Mouse (Mus musculus): ENCODE data around the gene Fam189b. TPM values are rescaled to one million over a fixed set of nuclear protein-coding genes. Genes with fewer than 3 reads are reported as not detected.

Gene Fam189b
- 236 TPM for polyA plus RNA-seq (2017; shearing (Covaris generic))

DNA sequence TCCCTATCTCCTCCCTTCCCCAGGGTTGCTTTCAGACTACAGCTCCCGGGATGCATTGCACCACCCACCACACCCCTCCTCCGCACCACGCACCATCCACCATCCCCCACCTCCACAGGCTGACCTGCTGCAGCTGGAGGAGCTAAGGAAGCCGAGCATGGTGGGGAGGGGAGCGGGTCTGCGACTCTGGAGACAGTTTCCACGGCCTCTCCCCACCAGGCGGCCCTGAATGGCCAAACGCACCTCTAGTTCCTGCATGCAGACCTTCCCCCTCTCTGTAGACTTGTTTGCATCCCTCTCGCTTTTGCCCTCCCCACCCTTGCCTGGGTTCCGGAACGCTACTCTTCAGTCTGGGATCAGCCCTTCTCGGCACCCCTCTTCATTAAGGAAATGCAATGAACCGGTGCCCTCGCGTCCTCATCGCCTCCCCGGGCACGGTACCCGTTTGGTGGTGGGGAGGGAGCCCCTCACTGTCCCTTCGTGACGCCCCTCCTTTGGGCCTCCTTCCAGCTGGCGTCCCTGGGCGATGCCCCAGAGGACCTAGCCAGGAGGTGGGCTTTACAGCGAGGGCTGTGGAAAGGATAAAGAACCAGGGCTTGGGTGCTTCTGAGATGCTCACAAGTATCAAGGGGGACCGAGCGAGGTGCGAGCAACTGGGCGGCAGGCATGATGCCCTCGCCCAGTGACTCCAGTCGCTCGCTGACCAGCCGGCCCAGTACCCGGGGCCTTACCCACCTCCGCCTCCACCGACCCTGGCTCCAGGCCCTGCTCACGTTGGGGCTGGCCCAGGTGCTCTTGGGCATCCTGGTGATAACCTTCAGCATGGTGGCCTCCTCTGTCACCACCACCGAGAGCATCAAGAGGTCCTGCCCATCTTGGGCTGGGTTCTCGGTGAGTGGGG is at the start of gene Fam189b:
TSS of gene Fam189b (plus strand) at position 86 of the 901 bp plus-strand sequence.

DNA sequence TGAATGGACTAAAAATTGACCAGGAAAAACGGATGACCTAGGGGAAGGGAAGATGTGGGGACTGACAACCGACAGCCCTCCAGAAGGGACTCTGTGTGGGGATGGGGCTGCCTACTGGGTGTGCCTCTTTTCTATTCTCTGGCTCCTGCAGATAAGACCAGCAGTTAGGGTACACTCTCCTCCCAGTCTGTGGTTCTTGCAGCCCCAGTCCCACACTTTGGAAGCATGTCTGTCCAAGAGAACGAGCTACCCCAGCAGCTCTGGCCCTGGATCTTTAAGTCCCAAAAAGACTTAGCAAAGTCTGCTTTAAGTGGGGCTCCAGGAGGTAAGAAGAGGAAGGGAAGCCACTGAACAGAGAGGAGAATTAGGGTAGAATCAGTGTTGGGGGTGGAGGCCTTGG is 47.0 kb upstream of the Fam189b start, which contains the start of gene Pklr:
TSS of gene Pklr (plus strand) at position 185 of the 400 bp plus-strand sequence.

DNA sequence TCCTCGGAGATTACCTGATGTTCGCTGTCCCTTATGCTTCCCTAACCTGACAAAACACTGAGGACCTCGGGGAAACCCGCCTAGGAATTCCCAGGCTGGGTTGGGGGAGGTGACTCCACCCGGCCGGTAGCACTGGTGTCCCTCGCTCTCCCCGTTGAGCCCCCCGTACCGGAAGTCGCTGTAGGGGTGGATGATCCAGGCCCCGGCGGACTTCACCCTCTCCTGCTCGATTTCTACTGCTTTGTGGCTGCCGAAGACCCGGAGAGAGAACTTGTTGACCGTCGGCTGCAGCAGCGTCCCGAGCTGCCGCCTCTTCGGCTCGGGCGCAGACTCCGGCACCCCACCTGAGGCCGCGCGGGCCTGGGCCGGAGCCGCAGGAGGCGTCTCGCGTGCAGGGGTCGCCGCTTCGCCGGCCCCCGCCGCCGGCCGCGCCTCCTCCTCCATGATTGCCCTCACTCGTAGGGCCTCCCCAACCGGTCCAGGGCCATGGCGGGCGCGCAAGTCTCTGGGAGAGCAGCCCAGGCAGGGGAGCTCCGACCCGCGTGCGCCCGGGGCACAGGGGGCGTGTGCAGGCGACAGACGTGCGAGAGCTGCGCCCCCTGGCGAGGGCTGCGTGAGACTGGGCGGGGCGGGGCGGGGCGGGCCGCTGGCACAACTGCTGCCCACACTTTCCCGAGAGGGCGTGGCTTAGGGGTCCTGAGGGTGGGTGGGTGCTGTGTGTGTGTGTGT is 23.2 kb upstream of the Fam189b start, which contains the start of gene Hcn3:
TSS of gene Hcn3 (minus strand) at position 581 of the 729 bp plus-strand sequence.

DNA sequence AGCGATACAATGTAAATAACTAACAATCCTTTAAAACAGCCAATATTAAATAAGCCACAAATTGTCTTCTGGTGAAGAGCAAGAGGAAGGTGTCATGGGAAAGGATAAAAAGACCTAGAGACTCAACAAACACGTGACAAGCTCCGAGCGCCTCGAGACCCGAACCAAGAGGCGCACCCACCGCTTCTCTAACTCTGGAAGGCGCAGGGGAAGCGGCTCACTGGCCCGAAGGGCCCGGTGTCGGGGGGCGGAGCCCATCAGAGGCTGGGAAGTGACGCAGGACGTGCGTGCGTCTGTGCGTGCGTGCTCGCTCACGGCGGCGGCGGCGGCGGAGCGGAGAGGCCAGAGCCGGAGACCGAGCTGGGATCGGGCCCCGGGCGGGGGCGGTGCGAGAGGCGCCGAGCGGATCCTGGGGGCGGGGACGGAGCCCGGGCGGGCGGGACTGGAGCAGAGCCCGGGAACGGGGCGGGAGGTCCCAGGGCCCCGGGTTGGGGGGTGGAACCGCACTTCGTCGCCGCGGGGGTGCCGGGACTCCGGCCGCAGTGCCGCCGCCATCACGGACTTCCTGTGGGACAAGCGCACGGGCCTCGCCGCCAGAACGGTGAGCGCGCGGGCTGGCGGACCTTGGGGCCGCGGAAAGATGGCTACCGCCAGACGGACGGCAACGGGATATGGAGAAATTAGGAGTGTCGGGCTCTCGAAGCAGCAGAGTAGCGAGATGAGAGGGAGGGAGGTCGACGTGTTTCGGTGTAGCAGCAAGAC is 18.3 kb upstream of the Fam189b start, which contains the start of gene Clk2:
TSS of gene Clk2 (plus strand) at position 290 of the 762 bp plus-strand sequence.

DNA sequence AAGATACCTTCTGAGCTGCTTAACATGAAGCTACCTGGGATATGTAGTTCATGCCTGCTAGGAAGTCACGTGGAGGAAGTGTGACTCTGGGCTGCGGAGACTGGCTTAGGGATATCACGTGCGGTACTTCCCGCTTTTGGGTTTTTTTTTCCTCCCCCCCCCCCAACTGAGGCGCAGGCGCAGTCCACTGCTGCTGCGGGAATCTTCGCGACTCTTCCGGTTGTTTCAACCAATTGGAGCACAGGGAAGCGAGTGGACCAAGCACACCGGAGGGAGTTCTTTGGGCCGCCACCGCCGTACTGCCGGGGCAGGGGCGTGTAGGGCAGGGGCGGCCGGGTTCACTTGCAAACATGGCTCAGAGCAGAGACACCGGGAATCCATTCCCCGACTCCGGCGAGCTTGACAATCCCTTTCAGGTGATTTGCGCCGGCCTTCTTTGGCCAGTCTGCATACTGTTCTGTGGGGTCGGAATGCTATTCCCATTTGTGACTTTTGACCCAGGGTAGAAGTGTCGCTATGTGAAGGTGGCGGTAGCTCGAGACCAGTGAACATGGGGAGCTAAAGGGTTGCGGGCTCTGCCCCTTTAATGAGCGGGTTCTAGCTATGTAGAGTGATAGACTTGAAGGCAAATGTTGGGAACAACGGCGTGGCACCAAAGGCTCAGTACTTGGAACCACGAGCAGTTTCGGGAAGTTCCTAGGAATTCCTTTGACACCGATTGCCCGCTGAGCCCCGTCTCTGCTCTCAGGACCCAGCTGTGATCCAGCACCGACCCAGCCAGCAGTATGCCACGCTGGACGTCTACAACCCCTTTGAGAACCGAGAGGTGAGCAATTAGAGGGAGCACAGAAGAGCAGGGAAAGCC is 5.5 kb upstream of the Fam189b start, which contains the start of gene Scamp3:
TSS of gene Scamp3 (plus strand) at position 232 of the 865 bp plus-strand sequence.

DNA sequence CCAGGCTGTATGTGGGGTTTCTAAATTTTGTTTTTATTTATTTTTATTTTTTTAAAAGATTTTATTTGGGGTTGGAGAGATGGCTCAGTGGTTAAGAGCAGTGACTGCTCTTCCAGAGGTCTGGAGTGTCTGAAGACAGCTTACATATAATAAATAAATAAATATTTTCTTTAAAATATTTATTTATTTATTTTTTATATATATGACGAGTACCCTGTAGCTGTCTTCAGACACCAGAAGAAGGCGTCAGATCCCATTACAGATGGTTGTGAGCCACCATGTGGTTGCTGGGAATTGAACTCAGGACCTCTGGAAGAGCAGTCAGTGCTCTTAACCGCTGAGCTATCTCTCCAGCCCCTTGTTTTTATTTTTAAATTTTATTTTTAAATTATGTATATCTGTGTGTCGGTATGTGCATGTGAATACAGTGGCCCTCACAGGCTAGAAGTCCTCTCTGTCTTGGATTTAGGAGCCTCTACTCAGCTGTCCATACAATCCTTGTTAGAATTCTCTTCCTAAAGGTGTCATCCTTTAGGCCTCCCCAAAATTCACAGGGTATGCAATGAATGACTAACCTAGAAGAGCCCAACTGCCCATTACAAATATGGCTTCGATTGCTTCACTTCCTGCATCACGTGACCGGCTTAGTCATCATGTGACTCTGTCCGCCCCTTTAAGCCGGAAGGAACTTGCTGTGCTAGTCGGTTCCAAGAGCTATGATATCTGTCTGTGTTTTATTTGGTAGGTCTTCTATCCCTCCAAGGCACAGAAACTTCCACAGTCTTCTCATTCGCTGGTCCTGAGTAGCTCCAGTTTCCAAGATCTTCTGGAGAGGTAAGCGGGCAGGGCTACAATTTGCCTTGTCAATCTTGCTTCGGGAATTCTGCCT is 19.6 kb downstream of the Fam189b start, which contains the start of gene Gba:
TSS of gene Gba (plus strand) at position 676 of the 889 bp plus-strand sequence.

DNA sequence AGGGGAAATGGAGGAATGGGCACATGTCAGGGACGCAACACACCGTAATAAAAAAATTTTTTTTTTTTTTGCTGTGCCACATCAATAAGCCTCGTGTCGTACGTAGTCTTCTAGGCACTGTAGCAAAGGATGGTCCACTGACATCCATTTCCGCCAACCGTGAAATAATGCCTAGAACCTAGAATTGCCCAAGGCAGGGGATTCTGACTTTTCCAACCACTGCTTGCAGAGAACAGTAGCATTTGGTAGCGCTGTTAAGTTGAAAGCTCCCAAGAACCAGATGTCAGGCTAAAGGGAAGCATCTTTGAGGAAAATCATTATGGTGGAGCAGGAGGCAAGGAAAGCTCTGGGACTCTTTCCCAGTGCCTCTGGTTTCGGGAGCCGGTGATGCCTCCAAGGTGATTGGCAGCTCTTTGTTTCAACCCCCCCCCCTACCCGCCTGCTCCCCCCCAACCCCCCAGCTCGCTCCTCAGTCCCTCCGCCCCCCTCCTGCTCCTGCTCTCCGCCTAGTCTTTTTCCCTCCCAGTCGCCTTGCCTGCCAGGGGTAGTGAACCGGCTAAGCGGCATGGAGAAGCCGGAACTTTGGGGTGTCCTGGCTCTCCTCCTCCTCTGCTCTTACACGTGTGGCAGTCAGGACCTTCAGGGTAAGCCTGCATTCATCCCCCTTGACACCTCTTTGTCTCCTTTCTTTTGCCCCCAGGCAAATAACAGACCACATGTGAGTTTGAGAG is 31.9 kb downstream of the Fam189b start, which contains the start of gene Thbs3:
TSS of gene Thbs3 (plus strand) at position 500 of the 731 bp plus-strand sequence.

DNA sequence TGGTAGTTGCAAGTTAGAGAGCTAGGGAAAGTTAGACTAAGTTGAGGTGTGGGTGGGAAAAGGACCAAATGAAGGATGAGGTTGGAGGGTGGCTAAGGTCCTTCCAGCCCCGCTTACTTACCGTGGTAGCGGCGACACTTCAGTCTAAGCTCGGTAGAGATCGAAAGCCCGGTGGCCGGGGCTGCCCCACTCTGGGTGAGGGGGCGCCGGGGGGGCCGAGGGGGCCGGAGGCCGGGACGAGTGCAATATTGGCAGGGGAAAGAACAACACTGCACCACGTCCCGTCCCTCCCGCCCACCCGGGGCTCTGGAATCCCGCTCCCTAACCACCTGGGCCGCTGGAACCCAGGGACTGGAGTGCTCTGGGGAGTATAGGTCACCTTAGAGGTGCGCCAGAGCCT is 44.0 kb downstream of the Fam189b start, which contains the start of gene Mtx1:
TSS of gene Mtx1 (minus strand) at position 189 of the 400 bp plus-strand sequence.

DNA sequence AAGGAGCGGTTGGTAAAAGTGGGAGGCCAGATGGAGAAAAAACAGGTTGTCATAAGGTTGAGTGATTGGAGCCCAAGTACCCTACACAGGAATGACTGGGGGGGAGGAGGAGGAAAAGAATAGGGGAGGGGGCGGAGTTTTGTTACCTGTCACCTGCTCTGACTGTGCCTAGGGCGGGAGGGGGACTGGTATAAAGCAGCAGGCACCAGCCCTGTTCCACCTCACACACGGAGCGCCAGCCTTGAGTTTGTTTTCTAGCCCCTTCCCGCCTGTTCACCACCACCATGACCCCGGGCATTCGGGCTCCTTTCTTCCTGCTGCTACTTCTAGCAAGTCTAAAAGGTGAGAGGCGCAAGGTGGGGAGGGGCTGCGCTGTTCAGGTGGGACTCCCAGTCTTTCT is 45.9 kb downstream of the Fam189b start, which contains the start of gene Muc1:
TSS of gene Muc1 (plus strand) at position 222 of the 400 bp plus-strand sequence.

Other genes starting within 250 kb of the Fam189b start
- 34.7 TPM for gene Ash1l, start 232.5 kb upstream of the Fam189b start, polyA plus RNA-seq (2017; shearing (Covaris generic))
- gene Dap3, start 232.0 kb upstream of the Fam189b start, polyA plus RNA-seq (2017; shearing (Covaris generic)), result 201 TPM
- 40.5 TPM for gene Rusc1, start 89.8 kb upstream of the Fam189b start, polyA plus RNA-seq (2017; shearing (Covaris generic))
- not detected for gene Gm43738, start 82.0 kb upstream of the Fam189b start, polyA plus RNA-seq (2017; shearing (Covaris generic))
- gene Fdps, start 81.2 kb upstream of the Fam189b start, polyA plus RNA-seq (2017; shearing (Covaris generic)), result 75.6 TPM
- gene Pklr, start 47.0 kb upstream of the Fam189b start, polyA plus RNA-seq (2017; shearing (Covaris generic)), result not detected
- gene Hcn3, start 22.9 kb upstream of the Fam189b start, polyA plus RNA-seq (2017; shearing (Covaris generic)), result 2.4 TPM
- 111 TPM for gene Clk2, start 18.3 kb upstream of the Fam189b start, polyA plus RNA-seq (2017; shearing (Covaris generic))
- 268 TPM for gene Scamp3, start 5.7 kb upstream of the Fam189b start, polyA plus RNA-seq (2017; shearing (Covaris generic))
- 119 TPM for gene Gba, start 19.8 kb downstream of the Fam189b start, polyA plus RNA-seq (2017; shearing (Covaris generic))
- 2.0 TPM for gene Thbs3, start 32.0 kb downstream of the Fam189b start, polyA plus RNA-seq (2017; shearing (Covaris generic))
- 132 TPM for gene Mtx1, start 43.9 kb downstream of the Fam189b start, polyA plus RNA-seq (2017; shearing (Covaris generic))
- gene Muc1, start 45.9 kb downstream of the Fam189b start, polyA plus RNA-seq (2017; shearing (Covaris generic)), result 1.1 TPM
- gene Krtcap2, start 62.8 kb downstream of the Fam189b start, polyA plus RNA-seq (2017; shearing (Covaris generic)), result 217 TPM
- gene Trim46, start 63.2 kb downstream of the Fam189b start, polyA plus RNA-seq (2017; shearing (Covaris generic)), result 3.1 TPM
- gene Dpm3, start 76.2 kb downstream of the Fam189b start, polyA plus RNA-seq (2017; shearing (Covaris generic)), result 98.5 TPM
- 270 TPM for gene Slc50a1, start 87.4 kb downstream of the Fam189b start, polyA plus RNA-seq (2017; shearing (Covaris generic))
- gene Efna1, start 98.0 kb downstream of the Fam189b start, polyA plus RNA-seq (2017; shearing (Covaris generic)), result not detected
- gene Efna3, start 139.8 kb downstream of the Fam189b start, polyA plus RNA-seq (2017; shearing (Covaris generic)), result not detected
- 0.55 TPM for gene Efna4, start 154.9 kb downstream of the Fam189b start, polyA plus RNA-seq (2017; shearing (Covaris generic))
- gene Adam15, start 166.9 kb downstream of the Fam189b start, polyA plus RNA-seq (2017; shearing (Covaris generic)), result 18.3 TPM
- 0.36 TPM for gene Dcst2, start 178.8 kb downstream of the Fam189b start, polyA plus RNA-seq (2017; shearing (Covaris generic))
- gene Dcst1, start 182.1 kb downstream of the Fam189b start, polyA plus RNA-seq (2017; shearing (Covaris generic)), result 0.45 TPM
- 53.9 TPM for gene Zbtb7b, start 211.6 kb downstream of the Fam189b start, polyA plus RNA-seq (2017; shearing (Covaris generic))
- gene Lenep, start 219.7 kb downstream of the Fam189b start, polyA plus RNA-seq (2017; shearing (Covaris generic)), result not detected
- gene Flad1, start 228.7 kb downstream of the Fam189b start, polyA plus RNA-seq (2017; shearing (Covaris generic)), result 54.2 TPM
- gene Cks1b, start 235.2 kb downstream of the Fam189b start, polyA plus RNA-seq (2017; shearing (Covaris generic)), result 20.0 TPM
- 76.8 TPM for gene Shc1, start 235.3 kb downstream of the Fam189b start, polyA plus RNA-seq (2017; shearing (Covaris generic))
- 69.6 TPM for gene Pygo2, start 247.1 kb downstream of the Fam189b start, polyA plus RNA-seq (2017; shearing (Covaris generic))